Mouse (Mus musculus): ENCODE data around the gene Slc2a13.

Slc2a13 gene

GRCm38 (mm10) chr15:91502661-91503060 lies 70.4 kb downstream of the Slc2a13 start:
- no peak for DNase-seq (ENCODE audit: extremely low spot score, low read depth, low spot score)

- DNase-seq (ENCODE audit: extremely low spot score, low read depth, low spot score): no peak
Measured at GRCm38 (mm10) chr15:91502235-91502634, 70.8 kb downstream of the Slc2a13 start.

GRCm38 (mm10) chr15:91495014-91495413 lies 78.0 kb downstream of the Slc2a13 start:
- DNase-seq (ENCODE audit: extremely low spot score, low read depth, low spot score): no peak

GRCm38 (mm10) chr15:91479924-91480615 lies 93.0 kb downstream of the Slc2a13 start:
- DNase-seq (ENCODE audit: extremely low spot score, low read depth, low spot score): no peak

- DNase-seq (ENCODE audit: extremely low spot score, low read depth, low spot score): peak; percentile 46
Measured at GRCm38 (mm10) chr15:91477766-91478165, 95.3 kb downstream of the Slc2a13 start.

GRCm38 (mm10) chr15:91473690-91474409 lies 99.2 kb downstream of the Slc2a13 start:
- DNase-seq (ENCODE audit: extremely low spot score, low read depth, low spot score): no peak

- DNase-seq (ENCODE audit: extremely low spot score, low read depth, low spot score): no peak
Measured at GRCm38 (mm10) chr15:91465331-91465730, 107.7 kb downstream of the Slc2a13 start.

- DNase-seq (ENCODE audit: extremely low spot score, low read depth, low spot score): no peak
Measured at GRCm38 (mm10) chr15:91463857-91464435, 109.1 kb downstream of the Slc2a13 start.

GRCm38 (mm10) chr15:91463026-91463661 lies 109.9 kb downstream of the Slc2a13 start:
- no peak for DNase-seq (ENCODE audit: extremely low spot score, low read depth, low spot score)

- DNase-seq (ENCODE audit: extremely low spot score, low read depth, low spot score): no peak
Measured at GRCm38 (mm10) chr15:91461940-91462339, 111.1 kb downstream of the Slc2a13 start.

- DNase-seq (ENCODE audit: extremely low spot score, low read depth, low spot score): no peak
Measured at GRCm38 (mm10) chr15:91457202-91457601, 115.9 kb downstream of the Slc2a13 start.

GRCm38 (mm10) chr15:91445399-91445798 lies 127.7 kb downstream of the Slc2a13 start:
- DNase-seq (ENCODE audit: extremely low spot score, low read depth, low spot score): no peak

GRCm38 (mm10) chr15:91443449-91443848 lies 129.6 kb downstream of the Slc2a13 start:
- DNase-seq (ENCODE audit: extremely low spot score, low read depth, low spot score): no peak

GRCm38 (mm10) chr15:91439883-91440282 lies 133.2 kb downstream of the Slc2a13 start:
- DNase-seq (ENCODE audit: extremely low spot score, low read depth, low spot score): no peak

GRCm38 (mm10) chr15:91425426-91425825 lies 147.6 kb downstream of the Slc2a13 start:
- no peak for DNase-seq (ENCODE audit: extremely low spot score, low read depth, low spot score)

GRCm38 (mm10) chr15:91406979-91407378 lies 166.1 kb downstream of the Slc2a13 start:
- DNase-seq (ENCODE audit: extremely low spot score, low read depth, low spot score): no peak

GRCm38 (mm10) chr15:91395165-91395564 lies 177.9 kb downstream of the Slc2a13 start:
- no peak for DNase-seq (ENCODE audit: extremely low spot score, low read depth, low spot score)

GRCm38 (mm10) chr15:91383694-91384093 lies 189.4 kb downstream of the Slc2a13 start:
- DNase-seq (ENCODE audit: extremely low spot score, low read depth, low spot score): no peak

- DNase-seq (ENCODE audit: extremely low spot score, low read depth, low spot score): no peak
Measured at GRCm38 (mm10) chr15:91382606-91383005, 190.5 kb downstream of the Slc2a13 start.

GRCm38 (mm10) chr15:91381864-91382263 lies 191.2 kb downstream of the Slc2a13 start:
- no peak for DNase-seq (ENCODE audit: extremely low spot score, low read depth, low spot score)

GRCm38 (mm10) chr15:91378751-91379325 lies 194.2 kb downstream of the Slc2a13 start:
- no peak for DNase-seq (ENCODE audit: extremely low spot score, low read depth, low spot score)

Measured in hindlimb bud, embryonic 11.5 days (tissue).